Mouse (Mus musculus) right cerebral cortex, postnatal 36 days (tissue): ENCODE results near the gene Fam205c.

ENCODE experiments used
- DNase-seq, 2 experiments: peaks; one replicate each; pipeline ENCODE4 v3.0.0; 2022; ENCODE audit warnings: low spot score in 2 of 2, mixed read lengths in 1 of 2

Gene Fam205c

DNA sequence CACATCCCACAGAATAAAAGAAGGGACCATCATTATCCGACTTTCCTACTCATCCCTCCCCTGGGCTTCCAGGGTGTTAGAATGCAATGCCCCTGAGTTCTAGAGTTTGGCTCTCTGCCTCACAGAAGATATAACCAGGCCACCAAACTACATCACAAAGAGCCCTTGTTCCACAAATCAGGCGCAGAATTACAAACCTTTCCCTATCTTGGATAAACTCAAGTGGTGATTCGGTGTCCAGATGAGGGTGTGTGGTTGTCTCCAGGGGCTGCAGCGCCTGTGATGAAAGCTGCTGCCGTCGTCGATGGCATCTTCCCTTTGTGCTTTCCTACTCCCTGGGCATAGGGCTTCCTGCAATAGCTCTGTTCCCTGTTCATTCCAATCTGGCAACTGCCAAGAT, at the start of gene Fam205c:
Gene Fam205c (minus strand): TSS at position 101 of the 400 bp plus-strand sequence.
- no peak for DNase-seq

DNA sequence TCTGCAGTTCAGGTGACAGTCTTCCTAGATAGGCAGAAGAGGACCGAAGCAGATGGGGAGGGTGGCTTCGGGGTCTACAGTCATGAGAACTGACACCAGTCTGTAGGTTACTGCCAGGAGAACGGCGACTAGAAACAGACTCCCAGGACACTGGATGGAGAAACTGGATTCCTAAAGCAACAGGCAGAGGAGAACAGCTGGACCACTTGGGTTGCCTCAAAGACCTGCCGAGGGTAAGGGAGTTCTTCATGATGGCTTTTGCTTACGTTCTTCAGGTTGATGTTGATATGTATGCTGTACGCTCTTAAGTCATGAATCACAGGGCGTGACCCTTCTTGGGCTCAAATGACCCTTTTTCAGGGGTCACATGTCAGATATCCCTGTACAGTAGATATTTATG, 48.4 kb upstream of the Fam205c start:
- DNase-seq = no peak

DNA sequence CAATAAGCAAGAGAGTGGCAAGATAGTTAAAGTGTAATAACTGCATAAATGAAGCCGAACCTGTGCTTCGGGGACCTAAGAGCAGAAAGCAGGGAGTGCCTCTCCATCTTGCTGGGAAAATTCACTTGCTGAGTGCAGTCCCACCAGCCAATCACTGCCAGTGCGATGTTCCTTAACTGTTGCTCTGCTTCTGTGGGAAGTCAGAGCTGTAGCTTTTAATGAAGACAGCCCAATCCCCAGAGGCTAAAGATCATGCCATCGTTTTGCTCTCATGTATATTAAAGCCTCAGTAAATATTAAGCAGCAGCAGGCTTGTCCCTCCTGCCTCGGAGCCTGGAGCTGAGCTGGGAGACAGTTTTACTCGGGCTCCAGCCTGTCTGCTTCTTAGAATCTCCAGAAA, 48.0 kb upstream of the Fam205c start:
- DNase-seq = no peak

DNA sequence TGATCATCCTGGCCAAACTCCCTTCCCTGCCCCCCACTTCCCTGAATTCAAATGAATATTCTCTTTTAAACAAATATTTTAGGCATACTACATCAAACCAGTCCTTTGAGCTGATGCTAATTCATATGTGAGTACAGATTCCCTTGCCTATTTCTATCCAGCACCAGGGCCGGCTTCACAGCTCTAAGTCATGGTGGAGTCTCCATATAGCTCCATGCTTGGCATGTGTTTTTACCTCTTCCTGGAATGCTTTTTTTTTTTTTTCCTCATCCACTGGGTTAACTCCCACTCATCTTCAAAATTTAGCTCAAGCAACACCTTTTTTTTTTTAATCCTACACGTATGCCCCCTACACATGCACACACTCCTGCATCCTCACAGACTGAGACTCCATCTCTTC, 47.5 kb upstream of the Fam205c start:
- DNase-seq = peak in 1 of 2 experiments; percentile 81

DNA sequence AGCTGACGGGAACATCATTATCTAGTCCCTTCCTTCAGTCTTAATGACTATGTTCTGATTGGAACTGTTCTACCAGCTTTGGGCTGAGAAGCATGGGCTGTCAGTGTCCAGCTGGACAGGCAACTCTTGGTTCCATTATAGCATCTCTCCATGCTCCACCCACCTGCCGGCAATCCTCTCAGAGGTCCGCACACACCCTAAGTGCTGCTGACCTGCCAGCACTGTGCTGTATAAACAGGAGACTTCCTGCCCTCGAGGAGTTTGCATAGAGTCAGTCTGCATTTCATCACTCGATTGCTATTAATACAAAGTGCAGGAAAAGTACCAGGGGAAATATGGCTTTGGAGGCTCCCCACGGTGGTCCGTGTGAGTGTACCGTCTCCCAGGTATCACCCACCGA, 46.7 kb upstream of the Fam205c start:
- DNase-seq = no peak

DNA sequence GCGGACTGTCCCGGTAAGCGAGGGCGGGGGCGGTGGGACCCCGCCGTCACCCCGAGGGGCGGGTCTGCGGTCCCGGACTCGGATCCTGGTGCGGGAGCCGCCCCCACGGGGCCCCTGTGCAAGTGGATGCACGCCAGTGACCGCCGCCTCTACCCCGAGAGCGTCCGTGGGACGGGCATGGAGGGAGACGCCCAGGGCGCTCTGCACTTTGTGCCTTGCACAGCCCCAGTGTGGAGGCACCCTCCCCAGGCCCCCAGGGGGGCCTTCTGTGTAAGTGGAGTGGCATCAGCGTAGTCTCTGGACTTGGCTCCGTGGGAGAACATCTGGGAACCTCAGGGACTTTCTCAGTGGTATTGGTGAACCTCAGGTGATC, 43.4 kb upstream of the Fam205c start:
- DNase-seq = no peak

DNA sequence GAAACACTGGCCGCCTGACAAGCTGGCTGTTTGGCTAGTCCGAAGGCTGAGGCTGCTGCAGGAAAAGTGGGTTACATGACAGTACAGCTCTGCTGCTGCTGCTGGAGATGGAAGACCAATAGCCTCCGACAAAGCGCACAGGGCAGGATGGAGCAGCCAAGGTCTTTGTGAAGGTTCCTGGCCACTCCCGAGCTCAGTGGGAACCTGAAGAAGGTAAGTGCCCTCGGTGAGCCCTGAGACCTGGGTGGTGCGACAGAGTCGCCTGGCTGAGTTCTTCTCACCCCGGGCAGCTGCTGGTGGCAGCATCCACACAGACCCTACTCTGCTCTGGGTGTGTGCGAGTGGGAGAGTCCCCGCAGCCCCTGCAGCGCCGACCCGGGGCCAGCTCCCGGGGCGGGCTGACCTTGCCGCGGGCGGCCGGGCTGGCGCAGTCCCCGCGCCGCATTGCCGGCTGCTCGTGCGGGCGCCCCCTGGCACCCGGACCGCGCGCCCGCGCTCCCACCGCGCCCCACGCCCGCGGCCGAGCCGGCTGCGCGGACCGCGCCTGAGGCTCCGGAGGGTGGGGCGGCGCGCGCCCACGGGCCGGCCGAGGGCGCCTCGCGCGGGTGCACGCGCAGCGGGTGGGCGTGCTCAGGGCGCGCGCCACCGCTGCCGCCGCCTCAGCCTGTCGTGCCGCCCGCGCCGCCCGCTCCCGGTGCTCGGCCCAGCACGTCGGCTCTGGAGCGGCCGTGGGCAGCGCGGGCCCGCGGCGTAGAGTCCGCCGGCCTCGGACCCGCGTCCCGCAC, 42.8 kb upstream of the Fam205c start, which contains the start of gene Phf24:
Gene Phf24 (plus strand): TSS at position 44 of the 785 bp plus-strand sequence.
- DNase-seq = no peak

DNA sequence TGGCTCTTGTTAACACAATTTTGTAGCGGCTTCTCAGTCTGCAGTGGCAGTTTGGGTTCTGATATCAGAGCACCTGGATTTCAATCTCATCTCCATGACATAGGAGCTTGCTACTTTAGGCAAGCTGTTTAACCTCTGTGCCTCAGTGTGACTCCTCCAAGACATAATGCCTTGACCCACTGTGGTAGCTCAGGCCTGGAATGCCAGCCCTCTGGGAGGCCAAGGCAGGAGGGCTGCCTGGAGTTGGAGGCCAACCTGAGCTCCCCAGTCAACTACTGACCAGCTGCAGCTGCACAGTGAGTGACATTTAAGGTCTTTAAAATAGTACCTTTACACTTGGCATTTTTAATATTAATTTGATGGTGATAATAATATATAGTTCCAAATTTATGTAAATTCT, 41.9 kb upstream of the Fam205c start:
- DNase-seq = no peak

DNA sequence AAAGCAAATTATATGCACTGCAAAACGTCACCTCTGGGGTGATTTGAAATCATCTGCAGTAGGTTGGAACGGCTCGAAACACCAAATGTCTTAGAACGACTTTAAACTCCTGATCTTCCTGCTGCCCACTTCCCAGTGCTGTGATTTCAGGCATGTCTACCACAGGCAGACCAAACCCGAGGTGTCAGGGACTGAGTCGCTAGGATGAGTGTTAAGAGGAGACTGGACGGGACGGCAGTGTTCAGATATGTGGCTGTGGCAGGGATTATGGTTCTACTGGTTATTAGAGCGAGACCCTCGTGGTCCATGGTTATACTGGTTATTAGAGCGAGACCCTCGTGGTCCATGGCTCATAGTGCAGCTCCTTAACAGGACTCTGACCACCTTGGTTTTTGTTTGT, 41.3 kb upstream of the Fam205c start:
- DNase-seq = no peak

DNA sequence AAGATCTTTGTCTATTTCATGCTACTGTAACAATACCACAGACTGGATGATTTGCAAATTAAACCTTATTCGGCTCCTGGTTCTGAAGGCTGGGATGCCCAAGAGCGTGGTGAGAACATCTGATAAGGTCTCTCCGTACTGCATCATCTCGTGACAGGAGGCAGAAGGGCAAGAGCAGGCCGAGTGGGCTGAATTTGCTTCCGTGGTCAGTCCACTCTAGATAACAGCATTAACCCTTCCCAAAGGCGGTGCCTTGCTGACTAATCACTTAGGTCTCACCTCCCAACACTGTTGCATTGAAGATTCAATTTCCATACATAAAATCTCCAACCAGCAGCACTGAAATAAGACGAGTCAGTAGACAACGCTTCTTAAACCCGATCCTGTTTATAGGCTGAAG, 39.4 kb upstream of the Fam205c start:
- no peak for DNase-seq

DNA sequence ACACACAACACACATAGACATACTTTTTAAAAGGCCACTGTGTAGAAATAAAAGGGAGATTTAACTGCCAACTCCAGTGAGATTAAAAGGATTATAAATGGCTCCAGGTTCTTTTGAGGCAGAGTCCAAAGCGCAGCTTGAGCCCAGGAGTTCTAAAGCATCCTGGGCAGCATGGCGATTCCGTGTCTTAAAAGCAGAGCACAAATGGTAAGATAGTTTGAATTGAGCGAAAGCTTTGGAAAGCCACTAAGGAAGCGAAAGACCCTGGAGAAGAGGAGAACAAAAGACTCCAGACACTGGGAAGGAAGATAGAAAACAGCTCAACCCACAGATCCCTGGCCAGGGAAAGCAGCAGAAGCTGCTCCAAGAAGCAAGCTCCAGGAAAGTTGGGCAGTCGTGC, 30.9 kb upstream of the Fam205c start:
- no peak for DNase-seq

DNA sequence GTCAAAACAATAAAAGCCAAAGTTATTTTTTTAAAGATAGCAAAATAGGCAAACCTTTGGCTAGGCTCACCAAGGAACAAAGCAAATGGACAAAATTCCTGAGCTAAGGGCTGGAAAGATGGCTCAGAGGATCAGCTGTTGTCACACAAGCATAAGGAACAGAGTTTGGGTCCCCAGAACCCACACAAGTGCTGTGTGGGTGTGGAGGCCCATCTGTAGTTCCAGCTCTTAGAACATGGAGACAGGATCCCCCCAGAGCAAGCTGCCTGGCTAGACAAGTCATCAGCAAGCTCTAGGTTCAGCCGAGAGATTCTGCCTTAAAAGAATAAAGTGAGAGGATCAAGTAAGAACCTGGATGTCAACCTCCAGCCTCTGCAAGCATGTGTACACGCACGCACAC, 30.5 kb upstream of the Fam205c start:
- no peak for DNase-seq

DNA sequence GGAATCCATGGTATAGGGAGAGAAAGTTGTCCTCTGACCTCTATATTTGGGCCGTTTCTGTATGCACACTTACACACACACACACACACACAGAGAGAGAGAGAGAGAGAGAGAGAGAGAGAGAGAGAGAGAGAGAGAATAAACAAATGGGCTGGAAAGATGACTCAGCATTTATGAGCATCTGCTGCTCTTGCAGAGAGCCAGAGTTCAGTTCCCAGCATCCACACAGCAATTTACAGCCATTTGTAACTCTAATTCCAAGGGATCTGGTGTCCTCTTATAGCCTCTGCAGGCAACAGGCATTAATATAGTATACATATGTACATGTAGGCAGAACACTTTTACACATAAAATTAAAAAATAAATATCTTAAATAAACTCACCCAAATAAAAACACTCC, 29.9 kb upstream of the Fam205c start:
- DNase-seq = no peak

DNA sequence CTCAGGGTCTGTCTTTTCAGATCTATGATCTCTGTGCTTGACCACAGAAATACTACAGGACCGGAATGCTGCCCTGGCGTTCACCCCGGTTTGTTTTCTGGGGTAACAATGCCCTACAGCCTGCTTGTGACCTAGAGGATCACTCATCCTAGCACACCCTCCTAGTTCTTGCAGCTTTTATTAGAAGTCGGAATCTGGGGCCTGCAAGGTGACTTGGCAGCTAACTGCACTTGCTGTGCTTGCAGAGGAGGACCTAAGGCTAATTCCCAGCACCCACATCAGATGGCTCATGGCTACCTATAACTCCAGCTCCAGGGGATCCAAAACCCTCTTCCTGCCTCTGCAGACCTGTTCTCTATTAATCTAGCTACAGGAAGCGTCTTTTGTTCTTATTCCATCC, 28.7 kb upstream of the Fam205c start:
- no peak for DNase-seq

DNA sequence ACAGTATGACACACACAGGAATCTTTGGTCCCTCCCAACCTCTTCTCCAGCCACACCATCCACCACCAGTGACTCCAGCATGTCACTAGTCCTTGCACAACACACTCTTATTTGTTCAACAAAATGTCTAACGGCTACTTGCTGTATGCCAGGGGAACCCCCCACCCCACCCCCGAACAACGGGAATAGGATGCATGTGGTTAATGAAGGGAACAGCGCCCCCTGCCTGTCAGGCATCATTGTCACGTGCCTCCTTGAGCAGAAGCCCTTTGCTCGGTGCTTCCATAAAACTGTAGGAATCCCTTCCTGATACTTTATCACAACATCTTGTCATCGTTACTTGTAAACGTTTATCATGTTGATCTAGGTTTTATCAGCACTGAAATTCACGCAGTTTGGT, 28.1 kb upstream of the Fam205c start:
- no peak for DNase-seq

DNA sequence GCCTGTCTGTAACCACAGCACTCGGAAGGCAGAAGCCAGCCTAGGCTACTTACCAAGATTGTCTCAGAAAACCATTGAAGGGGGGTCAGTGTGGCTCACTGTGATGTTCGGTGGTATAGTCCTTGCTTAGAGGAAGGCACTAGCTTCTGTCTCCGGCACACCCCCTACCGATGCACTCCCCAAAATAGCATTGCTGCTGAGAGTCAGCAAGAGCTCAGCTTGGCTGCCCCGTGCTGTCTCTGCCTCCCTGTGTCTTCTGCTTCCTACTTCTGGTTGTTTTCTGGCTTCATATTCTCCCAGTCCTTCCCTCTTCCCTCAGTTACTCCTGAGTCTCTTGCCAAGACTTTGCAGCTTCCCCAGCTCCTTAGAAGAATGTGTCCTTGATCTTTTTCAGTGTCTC, 26.8 kb upstream of the Fam205c start:
- DNase-seq = peak; percentile 63 to 80

DNA sequence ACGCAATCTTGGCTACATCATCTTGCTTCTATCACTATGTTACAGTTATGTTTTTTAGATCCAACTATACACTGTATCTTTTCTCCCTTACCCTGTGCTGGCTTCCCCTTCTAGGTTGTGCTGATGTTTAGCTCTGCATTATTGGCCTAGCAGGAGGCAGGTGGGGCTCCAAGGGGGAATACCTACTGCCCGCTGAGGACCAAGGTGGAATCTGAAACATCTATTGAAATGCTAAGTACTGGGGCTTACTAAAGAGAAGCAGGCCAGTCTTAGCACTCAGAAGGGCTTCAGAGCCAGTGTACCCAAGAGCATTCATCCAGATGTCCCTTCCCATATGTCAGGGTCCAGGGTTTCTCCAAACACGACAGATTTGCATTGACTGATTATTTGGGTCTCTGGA, 24.9 kb upstream of the Fam205c start:
- DNase-seq = no peak

DNA sequence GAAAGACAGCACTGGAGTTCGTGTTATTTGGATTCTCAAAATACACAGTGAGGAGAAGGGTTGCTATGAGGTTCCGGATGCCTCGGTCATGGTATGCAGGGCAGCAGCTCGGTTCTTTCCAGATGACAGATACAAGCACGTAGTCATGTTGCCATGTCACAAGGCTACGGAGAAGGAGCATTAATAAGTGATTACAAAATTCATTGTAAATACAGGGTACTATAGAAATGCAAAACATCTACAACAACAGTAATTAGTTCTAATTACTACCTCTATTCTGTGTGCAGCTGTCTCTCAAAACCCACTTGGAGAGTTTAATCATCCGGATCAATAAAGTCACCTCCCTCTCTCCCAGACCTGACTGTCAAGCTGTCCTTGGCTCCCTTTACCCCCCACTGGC, 21.1 kb upstream of the Fam205c start:
- no peak for DNase-seq

DNA sequence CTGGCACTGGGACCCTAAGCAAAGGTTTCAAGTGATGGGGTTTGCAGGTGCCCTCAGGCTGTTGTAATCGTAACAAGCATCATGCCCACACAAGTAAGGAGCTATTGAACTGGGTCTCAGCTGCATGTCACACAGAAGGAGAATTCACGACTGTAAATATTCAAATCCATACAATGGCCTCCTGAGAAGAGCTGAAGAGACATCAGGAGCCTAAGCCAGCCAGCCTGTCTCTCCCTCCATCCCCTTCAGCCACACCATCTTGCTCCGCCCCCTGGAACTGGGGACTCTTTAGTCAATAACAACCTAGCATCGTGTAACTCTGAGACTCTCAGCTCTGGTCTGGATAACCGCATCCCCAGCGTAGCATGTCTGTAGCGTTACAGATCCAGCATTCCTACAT, 17.1 kb upstream of the Fam205c start:
- DNase-seq = no peak

DNA sequence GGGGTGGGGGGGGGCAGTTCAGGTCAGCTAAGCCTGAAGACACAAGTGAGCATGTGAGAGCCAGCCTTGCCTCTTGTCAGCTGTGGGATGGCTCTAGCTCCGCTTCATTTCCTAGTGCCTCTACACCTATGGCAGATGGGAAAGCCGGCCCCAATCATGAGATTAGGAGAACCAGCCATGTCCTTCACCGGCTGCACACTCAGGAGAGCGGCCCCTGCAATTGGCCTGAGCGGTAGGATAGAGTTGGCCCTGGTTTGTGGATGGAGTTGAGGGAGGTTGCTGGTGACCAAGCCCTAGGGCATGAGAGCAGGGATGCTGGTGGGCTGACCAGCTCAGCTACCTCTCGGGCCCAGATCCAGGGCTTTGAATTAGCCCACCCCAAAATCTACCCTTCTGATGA, 14.8 kb upstream of the Fam205c start:
- DNase-seq = no peak

DNA sequence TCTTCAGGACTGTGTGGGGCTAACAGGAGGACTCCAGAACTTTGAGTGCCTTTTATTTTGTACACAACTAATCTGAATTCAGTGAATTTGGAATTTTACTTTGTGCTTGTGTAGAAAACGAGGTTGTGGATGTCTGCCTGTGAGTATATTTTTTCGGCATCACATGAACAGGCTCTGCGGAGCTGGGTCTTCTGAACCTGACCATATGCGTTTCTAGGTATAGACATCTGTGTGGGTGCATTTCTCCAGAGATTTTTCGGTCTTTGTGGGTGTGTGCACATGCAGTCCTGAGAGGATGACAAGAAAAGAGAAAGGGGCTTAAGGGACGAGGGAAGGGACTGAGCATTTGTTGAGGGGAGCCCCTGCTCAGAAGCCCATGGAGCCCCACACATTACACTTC, 12.9 kb upstream of the Fam205c start:
- peak; percentile 45 to 71 for DNase-seq

DNA sequence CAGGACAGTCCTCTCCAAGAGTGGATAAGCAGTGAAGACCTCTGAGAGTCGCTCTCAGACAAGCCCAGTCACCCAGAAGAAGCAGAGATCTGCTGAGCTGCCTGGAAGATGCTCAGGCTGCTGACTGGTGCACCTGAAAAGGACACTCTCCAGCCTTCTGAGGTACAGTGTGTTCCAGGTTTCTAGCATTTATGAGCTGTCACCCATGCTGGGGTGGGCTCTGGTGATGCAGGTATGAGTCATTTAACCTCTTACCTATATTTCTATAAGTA, 6.6 kb upstream of the Fam205c start:
- no peak for DNase-seq

DNA sequence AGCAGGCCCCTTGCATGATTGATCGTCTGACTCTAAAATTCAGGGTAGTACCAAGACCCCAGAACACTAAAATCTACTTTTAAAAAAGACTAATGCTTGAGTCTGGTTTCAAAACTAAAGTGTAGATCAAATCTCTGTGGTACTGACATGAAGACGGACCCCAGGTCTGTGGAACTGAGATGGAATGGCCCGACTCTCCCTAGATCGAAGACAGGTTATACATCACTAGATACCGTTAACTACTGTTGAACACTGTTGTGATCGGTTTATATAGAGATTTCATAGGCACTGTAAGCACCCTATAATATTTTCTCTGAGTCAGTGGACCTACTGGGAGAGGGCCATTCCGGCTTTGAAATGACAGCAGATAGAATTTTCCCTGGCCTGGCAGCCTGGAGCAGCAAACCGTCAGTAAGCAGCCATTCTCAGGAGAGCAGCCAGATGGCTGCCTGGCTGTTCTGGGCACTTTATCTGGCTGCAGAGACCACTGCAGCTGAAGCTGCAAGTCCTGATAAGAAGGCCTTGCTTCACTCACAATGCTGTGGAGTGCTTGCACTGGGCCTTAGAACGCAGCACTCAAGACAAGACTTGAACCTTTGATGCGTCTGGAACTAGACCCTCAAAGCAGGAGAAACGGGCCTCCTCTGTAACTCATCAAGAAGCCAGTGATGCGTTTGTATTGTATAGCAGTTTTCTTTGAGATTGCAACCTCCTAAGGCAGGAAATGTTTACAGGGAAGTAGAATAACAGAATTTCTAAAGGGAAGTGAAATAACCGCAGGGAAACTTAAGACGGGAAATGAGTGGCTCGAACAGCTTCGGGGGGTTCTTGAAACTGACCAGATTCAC, 6.0 kb upstream of the Fam205c start:
- DNase-seq = no peak
